Mouse (Mus musculus): ENCODE measurements around the gene Cdh12.

The Cdh12 gene

GRCm38 (mm10) chr15:20711859-20712258, 262.8 kb downstream of the Cdh12 start:
- DNase-seq (ENCODE audit: low read depth): no peak

DNA sequence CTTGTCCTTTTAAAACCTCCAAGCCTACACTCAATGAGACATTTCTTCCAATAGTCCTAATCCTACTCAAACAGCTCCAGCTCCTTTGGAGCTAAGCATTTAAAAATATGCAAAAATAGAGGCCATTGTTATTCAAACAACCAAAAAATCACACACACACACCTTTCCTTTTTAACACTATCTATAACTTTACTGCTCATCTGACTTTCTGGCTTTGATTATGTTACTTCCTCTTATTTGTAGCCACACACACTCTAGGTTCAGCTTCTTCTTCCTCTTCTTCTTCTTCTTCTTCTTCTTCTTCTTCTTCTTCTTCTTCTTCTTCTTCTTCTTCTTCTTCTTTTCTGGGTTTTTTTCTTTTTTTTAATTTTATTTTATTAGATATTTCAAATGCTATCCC, 323.2 kb downstream of the Cdh12 start:
- DNase-seq (ENCODE audit: low read depth): no peak

GRCm38 (mm10) chr15:20773423-20773822, 324.4 kb downstream of the Cdh12 start:
- no peak for DNase-seq (ENCODE audit: low read depth)

DNA sequence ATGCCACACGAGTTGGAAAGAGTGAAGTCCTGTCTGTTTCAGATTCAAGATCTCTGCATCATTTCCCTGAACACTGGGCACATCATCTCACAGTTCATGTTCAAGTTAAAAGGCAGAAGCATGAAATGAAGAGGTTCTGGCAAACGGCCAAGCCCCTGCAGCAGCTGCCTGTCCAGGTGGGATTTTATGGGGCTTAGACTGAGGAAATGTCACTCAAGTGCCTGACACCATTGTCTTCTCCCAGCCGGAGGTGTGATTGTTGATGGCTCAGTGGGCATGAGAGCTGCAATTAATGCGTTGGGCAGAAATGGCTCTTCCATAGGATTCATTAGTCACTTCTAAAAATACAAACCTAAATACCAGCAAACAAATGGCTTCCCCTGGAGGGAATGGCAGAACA, 347.9 kb downstream of the Cdh12 start:
- no peak for DNase-seq (ENCODE audit: low read depth)

GRCm38 (mm10) chr15:20798541-20798940, 349.5 kb downstream of the Cdh12 start:
- DNase-seq (ENCODE audit: low read depth): no peak

- no peak for DNase-seq (ENCODE audit: low read depth)
Observed at GRCm38 (mm10) chr15:20835887-20836286, 386.8 kb downstream of the Cdh12 start.

GRCm38 (mm10) chr15:20836991-20837390, 387.9 kb downstream of the Cdh12 start:
- no peak for DNase-seq (ENCODE audit: low read depth)

GRCm38 (mm10) chr15:20841479-20841878, 392.4 kb downstream of the Cdh12 start:
- no peak for DNase-seq (ENCODE audit: low read depth)

GRCm38 (mm10) chr15:20863076-20863475, 414.0 kb downstream of the Cdh12 start:
- no peak for DNase-seq (ENCODE audit: low read depth)

- DNase-seq (ENCODE audit: low read depth): no peak
Observed at GRCm38 (mm10) chr15:20872518-20872917, 423.5 kb downstream of the Cdh12 start.

- no peak for DNase-seq (ENCODE audit: low read depth)
Observed at GRCm38 (mm10) chr15:20876993-20877392, 427.9 kb downstream of the Cdh12 start.

GRCm38 (mm10) chr15:20893471-20893870, 444.4 kb downstream of the Cdh12 start:
- DNase-seq (ENCODE audit: low read depth): no peak

DNA sequence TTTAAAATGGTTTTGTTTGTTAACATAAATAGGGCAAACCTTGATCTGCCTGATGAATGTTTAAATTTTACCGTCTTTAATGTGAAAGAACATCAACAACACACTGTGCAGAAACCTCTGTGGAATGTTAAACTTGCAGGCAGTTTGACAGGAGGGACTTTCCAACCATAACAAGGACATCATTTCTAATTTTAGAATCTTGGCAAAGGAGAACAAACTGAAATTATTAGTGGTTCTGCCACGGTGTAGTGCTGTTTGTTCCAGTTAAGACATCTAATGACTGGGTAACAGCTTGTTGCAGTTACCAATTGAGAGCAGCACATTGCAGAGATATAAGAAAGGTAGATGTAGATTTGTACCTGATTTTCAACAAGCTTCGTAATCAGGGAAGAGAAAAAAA, 453.5 kb downstream of the Cdh12 start:
- DNase-seq (ENCODE audit: low read depth): no peak

DNA sequence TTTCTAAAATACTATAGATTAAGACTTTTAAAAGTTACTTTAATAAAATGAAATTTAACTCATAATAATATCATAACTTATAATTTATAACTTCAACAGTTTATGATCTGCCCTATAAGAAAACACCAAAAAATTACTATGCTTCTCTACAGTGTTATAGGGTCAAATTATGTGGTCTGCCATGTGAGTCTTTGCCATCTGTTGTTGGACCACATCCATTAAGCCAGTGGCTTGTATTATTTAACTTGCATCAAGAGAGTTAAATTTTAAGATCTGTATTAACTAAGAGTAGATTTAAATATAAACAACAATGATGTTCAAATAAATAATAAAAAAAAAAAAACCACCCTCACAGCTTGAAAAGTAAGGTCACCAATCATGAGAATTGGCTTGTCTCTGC, 479.2 kb downstream of the Cdh12 start:
- no peak for DNase-seq (ENCODE audit: low read depth)

DNA sequence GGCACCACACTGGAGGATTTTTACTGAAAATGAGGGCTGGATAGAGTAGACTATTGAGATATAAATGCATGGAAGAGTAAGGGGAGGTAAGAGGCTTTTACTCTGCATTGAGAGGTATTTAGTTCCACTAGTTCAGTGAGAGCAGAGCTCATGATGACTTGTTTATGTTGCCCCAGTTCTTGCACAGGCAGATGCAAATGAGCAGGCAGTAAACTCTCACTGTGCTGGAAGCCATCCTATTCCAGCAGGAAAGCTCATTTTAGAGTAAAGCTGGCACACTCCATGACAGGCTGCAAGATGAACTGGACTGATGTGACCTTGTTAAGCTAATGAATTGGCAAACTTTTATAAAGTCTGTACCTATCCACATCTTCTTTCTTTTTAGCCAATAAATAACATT, 494.9 kb downstream of the Cdh12 start:
- DNase-seq (ENCODE audit: low read depth): no peak

GRCm38 (mm10) chr15:20967463-20967862, 518.4 kb downstream of the Cdh12 start:
- no peak for DNase-seq (ENCODE audit: low read depth)

DNA sequence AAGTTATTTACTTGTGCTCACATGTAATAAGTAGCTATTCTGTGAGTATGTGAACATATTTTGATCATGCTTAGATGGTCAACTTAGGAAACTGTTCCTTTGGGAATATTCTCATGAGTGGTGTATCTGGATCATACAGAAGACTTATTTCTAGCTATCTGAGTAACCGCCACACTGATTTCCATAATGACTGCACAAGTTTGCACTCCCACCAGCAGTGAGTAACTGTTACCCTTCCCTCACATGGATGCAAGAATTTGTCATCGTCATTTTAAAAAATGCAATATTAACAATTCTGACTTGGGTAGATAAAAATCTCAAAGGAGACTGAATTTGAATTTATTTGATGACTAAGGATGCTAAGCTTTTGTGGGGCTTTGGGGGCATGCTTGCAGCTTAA, 522.0 kb downstream of the Cdh12 start:
- DNase-seq (ENCODE audit: low read depth): no peak

DNA sequence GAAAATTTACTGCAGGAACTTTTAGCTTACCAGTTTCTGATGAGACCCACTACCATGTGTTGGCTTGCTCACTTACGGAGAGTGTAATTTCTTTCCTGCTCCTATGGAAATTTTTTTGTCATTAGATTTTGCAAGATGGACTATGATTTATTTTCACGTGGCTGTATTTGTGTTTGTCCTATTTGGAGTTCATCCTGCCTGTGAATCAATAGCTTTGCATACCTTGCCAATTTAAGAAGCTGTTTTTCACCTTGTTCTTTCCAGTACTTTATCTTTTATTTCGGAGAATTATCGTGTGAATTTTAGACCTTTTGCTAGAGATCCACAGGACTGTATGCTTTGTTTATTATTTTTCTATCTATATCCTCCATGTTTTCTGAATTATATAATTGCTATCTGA, 551.5 kb downstream of the Cdh12 start:
- no peak for DNase-seq (ENCODE audit: low read depth)

GRCm38 (mm10) chr15:21007931-21008330, 558.9 kb downstream of the Cdh12 start:
- no peak for DNase-seq (ENCODE audit: low read depth)

- no peak for DNase-seq (ENCODE audit: low read depth)
Observed at GRCm38 (mm10) chr15:21008487-21008886, 559.4 kb downstream of the Cdh12 start.

DNA sequence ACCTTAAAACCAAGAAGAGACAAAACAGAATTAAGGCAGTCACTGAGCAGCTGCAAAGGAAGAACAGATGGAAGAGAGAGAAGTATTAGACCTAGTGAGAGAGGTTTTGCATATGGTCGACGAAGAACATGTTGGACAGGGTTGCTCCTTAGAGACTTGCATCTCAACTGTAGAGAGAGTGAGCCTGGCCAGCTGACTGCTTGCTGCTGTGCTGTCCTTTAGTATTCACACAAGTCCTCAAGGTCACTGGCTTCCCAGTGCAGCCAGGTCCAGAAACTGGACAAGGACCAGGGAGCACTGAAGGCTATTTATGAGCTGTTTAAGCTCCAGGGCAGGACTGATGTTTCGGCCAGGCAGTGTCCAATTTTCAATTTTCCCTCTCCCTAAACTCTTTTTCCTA, 559.9 kb downstream of the Cdh12 start:
- no peak for DNase-seq (ENCODE audit: low read depth)

GRCm38 (mm10) chr15:21063683-21064082, 614.6 kb downstream of the Cdh12 start:
- DNase-seq (ENCODE audit: low read depth): no peak

- DNase-seq (ENCODE audit: low read depth): no peak
Observed at GRCm38 (mm10) chr15:21069264-21069663, 620.2 kb downstream of the Cdh12 start.

DNA sequence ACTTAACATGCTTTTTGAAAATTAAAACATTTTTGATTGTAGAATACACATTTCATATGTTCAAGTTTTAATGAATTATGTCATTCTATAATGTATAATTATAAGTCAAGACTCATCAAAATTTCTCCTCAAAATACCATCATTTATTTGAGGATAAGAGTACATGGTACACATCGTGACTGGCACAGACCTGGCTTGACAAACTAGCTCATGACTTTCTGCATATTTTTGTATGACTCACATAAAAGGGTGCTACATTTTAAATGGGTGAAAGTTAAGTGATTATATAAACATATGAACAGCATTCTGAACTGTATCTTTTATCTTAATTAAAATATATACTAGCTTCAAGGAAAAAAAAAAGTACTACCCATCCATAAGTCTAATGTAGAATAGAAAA, 643.8 kb downstream of the Cdh12 start:
- no peak for DNase-seq (ENCODE audit: low read depth)

Data from c-Kit-positive CD71-positive TER-119-negative erythroid progenitor cells, embryonic 14.5 days (primary cell).